Mouse (Mus musculus): ENCODE data around the gene Ccl21b.
"Not testable (repeated sequence)": the region's sequence is repeated elsewhere in the genome, so short reads cannot be mapped to it uniquely, and the experiment has no call there.

The Ccl21b gene

GRCm38 (mm10) chr4:42255467-42255866, at the start of gene Ccl21b:
Ccl21b (plus strand) TSS chr4:42255767.
- not testable (repeated sequence) for DNase-seq (ENCODE audit: low read depth, low spot score)

GRCm38 (mm10) chr4:42240339-42240738, 15.2 kb upstream of the Ccl21b start, which contains the start of gene Gm10600:
Gm10600 (plus strand) TSS chr4:42240639.
- not testable (repeated sequence) for DNase-seq (ENCODE audit: low read depth, low spot score)

GRCm38 (mm10) chr4:42293967-42294366, 38.4 kb downstream of the Ccl21b start, which contains the start of gene Gm21953:
Gm21953 (plus strand) TSS chr4:42294267.
- not testable (repeated sequence) for DNase-seq (ENCODE audit: low read depth, low spot score)
